Mouse (Mus musculus): ENCODE data around the gene Akap6. TPM values are rescaled to one million over a fixed set of nuclear protein-coding genes. Genes with fewer than 3 reads are reported as not detected.

The Akap6 gene
- total RNA-seq, 1 experiment, result 0.09 TPM

DNA sequence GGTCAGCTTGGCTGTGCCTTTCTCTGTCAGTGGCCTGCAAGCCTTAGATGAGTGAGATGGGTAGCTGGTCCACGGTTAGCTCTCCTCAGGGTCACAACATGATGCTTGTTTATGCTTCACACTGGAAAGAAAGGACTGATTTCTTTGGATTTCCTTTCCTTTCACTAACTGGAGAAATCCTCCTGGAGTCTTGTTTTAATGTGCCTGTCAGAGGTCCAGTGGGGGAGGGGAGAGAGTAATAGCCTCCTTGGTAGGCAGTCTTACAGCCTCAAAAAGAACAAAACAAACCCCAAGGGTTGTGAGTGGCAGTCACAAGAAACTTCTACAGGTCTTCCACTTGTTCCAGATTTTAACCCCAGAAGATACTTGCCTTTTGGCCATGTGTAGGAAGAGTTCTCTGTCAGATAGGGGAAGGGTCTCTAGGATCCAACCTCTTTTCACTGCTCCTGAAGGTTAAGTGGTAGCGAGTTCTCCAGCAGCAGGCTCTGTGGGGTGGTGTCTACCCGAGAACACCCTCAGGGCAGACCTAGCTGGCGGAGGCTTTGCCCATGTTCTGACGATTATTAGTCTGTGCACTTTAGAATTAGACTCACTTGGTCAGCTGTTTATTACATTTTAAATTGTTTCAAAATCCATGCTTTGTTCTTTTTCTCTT is 780 bp upstream of the Akap6 start:
- DNase-seq (ENCODE audit: low read depth, low spot score), result no peak
- Histone ChIP-seq H3K27ac (ENCODE audit: insufficient read depth, low read depth, low read length, poor library complexity, severe bottlenecking) (no peak overlapping the region), H3K4me3 (ENCODE audit: insufficient read depth in 1 of 2, low read depth in 1 of 2, low read length in 2 of 2, poor library complexity in 1 of 2, severe bottlenecking in 1 of 2) (no peak overlapping the region), H3K36me3 (ENCODE audit: control insufficient read depth, insufficient read depth, low read length, poor library complexity, severe bottlenecking) (no peaks in the 10 kb centered on the region), H3K9ac (ENCODE audit: insufficient read depth, low read depth, low read length, poor library complexity, severe bottlenecking) (no peak overlapping the region), H3K9me3 (ENCODE audit: control insufficient read depth, insufficient read depth, low read depth, low read length) (no peaks in the 10 kb centered on the region), H3K4me1 (ENCODE audit: control insufficient read depth in 2 of 2, insufficient read depth in 2 of 2, low read length in 2 of 2, poor library complexity in 1 of 2) (peaks cover 0 to 2% of the 10 kb centered on the region in 2 experiments; a peak in 1 of 4 replicates)
- in situ Hi-C loops (cut with MboI; ENCODE audit: low sequenced_read_pairs in 2 of 2, unreplicated experiment in 2 of 2), result no loop called here
- TF ChIP-seq ZC3H11A (IDR thresholded peaks at IDR 0.05; ENCODE audit: borderline replicate concordance, low read depth, low read length) (no peak), HCFC1 (IDR thresholded peaks at IDR 0.05; ENCODE audit: borderline replicate concordance, insufficient read depth, low read length) (no peak), CHD2 (IDR thresholded peaks at IDR 0.05; ENCODE audit: low read depth, low read length) (no peak), MAFK (IDR thresholded peaks at IDR 0.05; ENCODE audit: insufficient read depth, low read depth, low read length) (no peak), ZNF384 (IDR thresholded peaks at IDR 0.05; ENCODE audit: low read depth, low read length) (no peak)

DNA sequence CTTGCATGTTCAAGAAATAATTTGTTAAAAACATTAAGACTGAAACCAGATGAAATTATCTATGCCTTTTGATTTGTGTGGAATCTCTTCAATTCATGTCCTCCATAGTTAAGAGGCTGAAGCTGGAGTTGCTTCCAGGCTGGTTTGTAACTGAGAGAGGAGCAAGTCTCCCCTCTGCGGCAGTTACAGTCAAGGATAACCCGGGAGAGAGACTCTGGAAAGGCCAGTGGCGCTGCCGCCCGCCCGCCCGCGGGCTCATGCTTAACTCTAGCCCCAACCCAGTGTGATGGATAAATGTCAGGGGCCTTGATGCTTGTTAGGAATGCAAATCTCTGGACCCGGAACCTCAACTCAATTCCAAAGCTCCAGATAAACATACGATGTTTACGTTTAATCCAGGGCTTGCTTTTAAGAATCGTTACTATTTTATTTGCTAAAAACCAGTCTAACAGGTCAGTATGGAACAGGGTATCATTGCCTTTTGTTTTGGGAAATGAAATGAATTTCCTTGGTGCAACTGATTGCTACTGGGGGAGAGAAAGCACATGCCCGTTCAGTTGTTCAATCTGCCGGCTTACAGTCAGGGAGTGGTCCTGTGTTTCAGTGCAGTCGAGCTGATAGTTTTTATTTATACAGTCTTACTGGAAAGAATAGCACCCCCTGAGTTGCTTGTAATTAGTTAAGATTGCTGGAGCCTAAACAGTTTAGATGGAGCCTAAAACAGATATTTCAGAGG is 946 bp downstream of the Akap6 start:
- Histone ChIP-seq H3K9ac (ENCODE audit: insufficient read depth, low read depth, low read length, poor library complexity, severe bottlenecking) (no peak overlapping the region; the same call in 1 of the 2 replicates), H3K27ac (ENCODE audit: insufficient read depth, low read depth, low read length, poor library complexity, severe bottlenecking) (no peak overlapping the region), H3K36me3 (ENCODE audit: control insufficient read depth, insufficient read depth, low read length, poor library complexity, severe bottlenecking) (no peaks in the 10 kb centered on the region), H3K9me3 (ENCODE audit: control insufficient read depth, insufficient read depth, low read depth, low read length) (no peaks in the 10 kb centered on the region), H3K4me3 (ENCODE audit: insufficient read depth in 1 of 2, low read depth in 1 of 2, low read length in 2 of 2, poor library complexity in 1 of 2, severe bottlenecking in 1 of 2) (peak overlapping the region; percentile 31 to 46; a peak in 3 of 4 replicates), H3K4me1 (ENCODE audit: control insufficient read depth in 2 of 2, insufficient read depth in 2 of 2, low read length in 2 of 2, poor library complexity in 1 of 2) (peaks cover 0 to 2% of the 10 kb centered on the region in 2 experiments; a peak in 1 of 4 replicates)
- no peak for DNase-seq (ENCODE audit: low read depth, low spot score)
- no peak for TF ChIP-seq ZNF384 (IDR thresholded peaks at IDR 0.05; ENCODE audit: low read depth, low read length)
- TF ChIP-seq CHD2 (IDR thresholded peaks at IDR 0.05; ENCODE audit: low read depth, low read length), result no peak
- no peak for TF ChIP-seq ZC3H11A (IDR thresholded peaks at IDR 0.05; ENCODE audit: borderline replicate concordance, low read depth, low read length)
- no peak for TF ChIP-seq MAFK (IDR thresholded peaks at IDR 0.05; ENCODE audit: insufficient read depth, low read depth, low read length)
- no peak for TF ChIP-seq HCFC1 (IDR thresholded peaks at IDR 0.05; ENCODE audit: borderline replicate concordance, insufficient read depth, low read length)
- in situ Hi-C loops (cut with MboI; ENCODE audit: low sequenced_read_pairs in 2 of 2, unreplicated experiment in 2 of 2), result no loop called here

DNA sequence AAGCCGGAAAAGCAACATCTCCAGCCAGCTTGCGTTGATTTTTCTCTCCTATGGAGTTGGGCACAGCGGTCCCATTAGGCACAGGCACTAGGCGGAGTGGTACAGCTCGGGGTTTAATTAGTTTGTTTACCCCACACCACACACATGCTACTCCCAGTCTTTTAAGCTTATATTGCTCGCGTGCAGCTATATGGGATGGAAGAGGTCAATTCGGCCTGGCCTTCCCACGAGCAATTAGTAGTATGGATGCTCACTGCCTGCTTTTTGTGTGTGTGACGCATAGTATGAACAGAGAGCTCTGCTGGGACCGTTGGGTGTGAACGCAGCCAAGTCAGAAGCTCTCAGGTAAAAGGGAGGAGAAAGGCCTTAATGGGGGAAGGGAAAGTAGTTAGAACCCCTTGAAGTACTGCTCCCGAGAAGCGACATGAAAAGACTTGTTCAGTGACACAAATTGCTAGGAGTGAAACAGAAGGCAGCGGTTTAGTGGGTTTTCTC is 1.6 kb downstream of the Akap6 start:
- H3K36me3 ChIP-seq (ENCODE audit: control insufficient read depth, insufficient read depth, low read length, poor library complexity, severe bottlenecking), result no peaks in the 10 kb centered on the region
- peak overlapping the region; percentile 19 for H3K9ac ChIP-seq (ENCODE audit: insufficient read depth, low read depth, low read length, poor library complexity, severe bottlenecking)
- in situ Hi-C loops (cut with MboI; ENCODE audit: low sequenced_read_pairs in 2 of 2, unreplicated experiment in 2 of 2), result no loop called here
- no peak for TF ChIP-seq ZNF384 (IDR thresholded peaks at IDR 0.05; ENCODE audit: low read depth, low read length)
- no peaks in the 10 kb centered on the region for H3K9me3 ChIP-seq (ENCODE audit: control insufficient read depth, insufficient read depth, low read depth, low read length)
- peaks cover 0 to 2% of the 10 kb centered on the region in 2 experiments; a peak in 1 of 4 replicates for H3K4me1 ChIP-seq (ENCODE audit: control insufficient read depth in 2 of 2, insufficient read depth in 2 of 2, low read length in 2 of 2, poor library complexity in 1 of 2)
- no peak for DNase-seq (ENCODE audit: low read depth, low spot score)
- H3K27ac ChIP-seq (ENCODE audit: insufficient read depth, low read depth, low read length, poor library complexity, severe bottlenecking), result no peak overlapping the region
- H3K4me3 ChIP-seq (ENCODE audit: insufficient read depth in 1 of 2, low read depth in 1 of 2, low read length in 2 of 2, poor library complexity in 1 of 2, severe bottlenecking in 1 of 2), result peak overlapping the region; percentile 31 to 46; a peak in 3 of 4 replicates

DNA sequence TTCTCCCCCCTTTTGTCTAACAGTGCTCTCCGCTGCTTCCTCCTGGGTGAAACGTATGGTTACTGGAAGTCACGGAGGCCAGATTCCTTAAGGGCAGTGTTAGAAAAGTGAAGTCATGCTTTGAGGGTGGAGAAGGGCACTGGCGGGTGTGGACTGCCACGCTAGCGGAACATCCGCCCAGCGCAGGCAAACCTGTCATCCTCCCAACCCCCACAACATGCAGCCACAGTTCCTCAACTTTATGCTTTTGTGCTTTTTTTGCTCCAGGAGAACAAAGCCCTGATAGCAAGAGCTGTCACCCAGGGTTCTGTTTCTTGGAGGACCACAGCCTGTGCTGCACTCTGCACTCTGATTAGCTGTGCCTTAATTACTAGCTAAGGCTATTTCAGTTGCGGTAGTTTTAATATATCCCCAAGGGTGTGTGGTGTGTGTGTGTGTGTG is 2.0 kb downstream of the Akap6 start:
- in situ Hi-C loops (cut with MboI; ENCODE audit: low sequenced_read_pairs in 2 of 2, unreplicated experiment in 2 of 2), result no loop called here
- Histone ChIP-seq H3K4me1 (ENCODE audit: control insufficient read depth in 2 of 2, insufficient read depth in 2 of 2, low read length in 2 of 2, poor library complexity in 1 of 2) (peaks cover 0 to 2% of the 10 kb centered on the region in 2 experiments; a peak in 1 of 4 replicates), H3K27ac (ENCODE audit: insufficient read depth, low read depth, low read length, poor library complexity, severe bottlenecking) (no peak overlapping the region), H3K9me3 (ENCODE audit: control insufficient read depth, insufficient read depth, low read depth, low read length) (no peaks in the 10 kb centered on the region), H3K9ac (ENCODE audit: insufficient read depth, low read depth, low read length, poor library complexity, severe bottlenecking) (peak overlapping the region; percentile 19; the same call in 1 of the 2 replicates), H3K4me3 (ENCODE audit: insufficient read depth in 1 of 2, low read depth in 1 of 2, low read length in 2 of 2, poor library complexity in 1 of 2, severe bottlenecking in 1 of 2) (peak overlapping the region; percentile 13 to 46; a peak in 3 of 4 replicates), H3K36me3 (ENCODE audit: control insufficient read depth, insufficient read depth, low read length, poor library complexity, severe bottlenecking) (no peaks in the 10 kb centered on the region)
- no peak for DNase-seq (ENCODE audit: low read depth, low spot score)
- no peak for TF ChIP-seq MAFK (IDR thresholded peaks at IDR 0.05; ENCODE audit: insufficient read depth, low read depth, low read length)
- no peak for TF ChIP-seq CHD2 (IDR thresholded peaks at IDR 0.05; ENCODE audit: low read depth, low read length)
- no peak for TF ChIP-seq ZNF384 (IDR thresholded peaks at IDR 0.05; ENCODE audit: low read depth, low read length)
- TF ChIP-seq ZC3H11A (IDR thresholded peaks at IDR 0.05; ENCODE audit: borderline replicate concordance, low read depth, low read length), result no peak
- TF ChIP-seq HCFC1 (IDR thresholded peaks at IDR 0.05; ENCODE audit: borderline replicate concordance, insufficient read depth, low read length), result no peak
